Mouse (Mus musculus) T-helper 17 cell (primary cell): ENCODE results near the gene Nup107.
"Not testable (repeated sequence)": the region's sequence is repeated elsewhere in the genome, so short reads cannot be mapped to it uniquely, and the experiment has no call there.

ENCODE experiments used
- in situ Hi-C, 2 experiments: fragments of 300-600 bp; cut with MboI, MseI; formaldehyde crosslinking; loops; 1 replicate in 1 of 2; 2 replicates in 1 of 2; pipeline ENCODE4 v1.15.1; 2025; ENCODE audit warnings: high pct_unique_total_duplicates in 2 of 2

The Nup107 gene

DNA sequence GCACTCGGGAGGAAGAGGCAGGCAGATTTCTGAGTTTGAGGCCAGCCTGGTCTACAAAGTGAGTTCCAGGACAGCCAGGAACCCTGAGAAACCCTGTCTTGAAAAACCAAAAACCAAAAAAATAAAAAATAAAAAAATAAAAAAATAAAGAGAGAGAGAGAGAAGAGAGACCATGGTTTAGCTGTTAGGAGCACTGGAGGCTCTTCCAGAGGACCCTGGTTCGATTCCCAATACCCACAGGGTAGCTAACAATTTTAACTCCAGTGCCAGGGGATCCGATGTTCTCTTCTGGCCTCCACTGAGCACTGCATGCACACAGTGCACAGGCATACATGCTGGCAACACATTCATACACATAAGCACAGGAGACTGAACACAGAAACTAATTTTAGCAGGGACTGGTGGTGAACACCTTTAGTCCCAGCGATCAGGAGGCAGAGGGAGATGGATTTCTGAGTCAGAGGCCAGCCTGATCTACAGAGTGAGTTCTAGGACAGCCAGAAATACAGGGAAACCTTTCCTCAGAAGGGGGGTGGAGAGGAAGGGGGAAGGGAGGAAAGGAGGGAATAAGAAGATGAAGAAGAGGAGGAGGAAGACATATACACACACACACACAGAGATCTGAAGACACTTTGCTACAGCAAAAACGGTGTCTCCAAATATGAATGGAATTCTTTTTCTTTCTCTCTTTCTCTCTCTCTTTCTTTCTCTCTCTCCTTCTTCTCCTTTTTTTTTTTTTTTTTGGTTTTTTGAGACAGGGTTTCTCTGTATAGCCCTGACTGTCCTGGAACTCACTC is 39.5 kb downstream of the Nup107 start:
- in situ Hi-C loops = no loop called here

DNA sequence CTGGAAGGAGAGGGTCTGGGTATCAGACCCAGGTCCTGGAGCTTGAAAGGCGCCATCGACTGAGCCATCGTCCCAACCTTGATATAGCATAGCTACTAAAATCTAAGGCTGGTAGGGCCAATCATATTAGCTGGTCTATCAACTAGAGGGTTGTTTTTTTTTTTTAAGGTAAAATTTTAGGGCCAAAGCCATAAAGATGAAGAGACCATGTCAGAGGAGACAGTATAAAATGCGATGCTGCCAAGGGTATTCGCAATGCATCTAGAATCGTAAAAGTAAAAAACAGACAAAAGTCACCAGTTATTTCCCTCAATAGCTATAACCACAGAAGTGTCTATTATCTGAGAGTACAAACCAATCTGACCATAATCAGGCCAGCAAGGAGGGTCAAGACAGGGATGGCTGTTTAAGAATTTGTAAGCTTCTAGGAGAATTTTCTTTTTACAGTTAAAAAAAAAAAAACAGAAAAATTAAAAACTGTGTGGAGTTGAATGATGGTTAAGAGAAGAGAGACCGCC is 40.1 kb downstream of the Nup107 start:
- in situ Hi-C loops = no loop called here

DNA sequence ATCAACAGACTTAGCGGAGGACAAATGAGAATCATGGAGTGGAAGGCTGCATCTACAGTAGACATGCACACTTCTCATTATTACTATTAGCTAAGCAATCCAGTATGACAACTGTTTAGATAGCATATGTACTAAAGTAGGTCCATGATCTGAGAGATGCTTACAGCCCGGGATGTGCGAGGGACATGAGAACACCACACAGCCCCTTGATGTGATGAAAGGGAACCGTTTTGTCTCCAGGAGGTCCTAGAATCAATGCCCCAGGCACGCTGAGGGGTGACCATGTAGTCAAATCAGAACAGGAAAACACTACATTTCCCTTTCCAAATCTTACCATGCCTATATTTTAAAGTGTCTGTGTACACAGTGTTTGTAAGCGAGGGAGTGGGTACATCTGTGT is 40.8 kb downstream of the Nup107 start:
- in situ Hi-C loops = no loop called here

DNA sequence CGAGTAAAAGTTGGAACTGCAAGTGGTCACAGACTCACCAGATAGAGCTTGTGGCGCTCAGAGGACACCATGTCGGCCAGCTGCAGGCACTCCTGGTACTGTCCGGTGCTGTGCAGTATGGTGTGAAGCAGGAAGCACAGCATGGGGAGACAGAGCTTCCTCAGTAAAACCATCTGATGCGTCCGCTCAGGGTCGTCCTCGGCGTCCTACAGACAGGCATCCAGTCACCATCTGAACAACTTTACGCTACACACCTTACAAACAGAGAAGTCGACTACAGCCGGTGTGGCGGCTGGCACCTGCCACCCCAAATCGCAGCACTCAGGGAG is 41.3 kb downstream of the Nup107 start:
- in situ Hi-C loops = no loop called here

DNA sequence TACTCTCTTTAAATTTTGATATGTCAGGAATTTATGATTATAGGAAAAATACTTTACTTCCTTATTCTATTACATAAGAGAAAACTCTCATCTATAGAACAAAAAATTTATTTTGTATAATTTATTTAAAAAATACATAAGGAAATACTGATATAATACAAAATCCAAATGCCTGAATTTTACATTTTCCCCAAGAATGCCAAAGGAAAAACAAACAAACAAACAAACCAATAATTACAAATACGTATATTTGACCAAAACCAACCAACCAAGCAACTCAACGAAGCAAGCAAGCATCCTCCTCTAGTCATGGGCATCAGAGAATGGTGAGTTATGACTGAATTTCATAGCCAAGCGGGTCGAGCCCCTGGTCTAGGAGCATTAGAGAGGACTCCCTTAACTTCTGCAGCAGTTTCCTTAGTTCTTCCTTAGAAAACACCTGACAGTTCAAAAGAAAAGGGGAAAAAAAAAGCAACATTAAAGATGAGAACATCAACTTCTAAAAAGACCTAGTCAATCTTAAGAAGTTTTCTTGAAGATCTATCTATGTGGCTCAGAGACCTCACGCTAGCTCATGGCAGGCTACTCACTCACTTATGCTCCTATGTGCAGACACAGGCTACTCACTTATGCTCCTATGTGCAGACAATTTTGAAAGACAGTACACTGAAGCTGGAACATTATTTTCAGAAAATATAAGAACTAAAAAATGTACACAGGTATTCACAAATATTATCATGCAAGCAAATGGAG is 41.8 kb downstream of the Nup107 start:
- in situ Hi-C loops = no loop called here

DNA sequence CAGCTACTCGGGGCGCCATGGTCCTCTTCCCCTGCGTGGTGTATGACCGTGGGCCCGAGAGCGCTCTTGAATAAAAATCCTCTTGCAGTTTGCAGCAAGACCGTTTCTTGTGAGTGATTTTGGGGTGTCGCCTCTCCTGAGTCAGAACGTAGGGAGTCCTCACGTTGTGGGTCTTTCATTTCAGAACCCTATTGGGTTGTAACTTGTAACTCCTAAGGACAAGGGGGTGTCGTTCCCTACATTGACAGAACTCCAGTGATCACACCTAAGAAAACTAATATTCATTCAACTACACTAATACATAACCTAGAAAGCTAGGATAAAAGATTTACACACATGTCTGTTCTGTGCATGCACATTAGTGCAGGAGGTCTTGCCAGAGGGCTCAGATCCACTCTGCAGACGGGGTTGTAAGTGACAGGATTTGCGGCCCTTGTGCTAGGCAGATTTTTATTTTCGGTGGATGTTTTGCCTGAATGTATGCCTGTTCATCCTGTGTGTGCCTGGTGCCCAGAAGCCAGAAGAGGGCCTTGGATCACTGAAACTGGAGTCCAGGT is 42.6 kb downstream of the Nup107 start:
- in situ Hi-C loops = no loop called here

DNA sequence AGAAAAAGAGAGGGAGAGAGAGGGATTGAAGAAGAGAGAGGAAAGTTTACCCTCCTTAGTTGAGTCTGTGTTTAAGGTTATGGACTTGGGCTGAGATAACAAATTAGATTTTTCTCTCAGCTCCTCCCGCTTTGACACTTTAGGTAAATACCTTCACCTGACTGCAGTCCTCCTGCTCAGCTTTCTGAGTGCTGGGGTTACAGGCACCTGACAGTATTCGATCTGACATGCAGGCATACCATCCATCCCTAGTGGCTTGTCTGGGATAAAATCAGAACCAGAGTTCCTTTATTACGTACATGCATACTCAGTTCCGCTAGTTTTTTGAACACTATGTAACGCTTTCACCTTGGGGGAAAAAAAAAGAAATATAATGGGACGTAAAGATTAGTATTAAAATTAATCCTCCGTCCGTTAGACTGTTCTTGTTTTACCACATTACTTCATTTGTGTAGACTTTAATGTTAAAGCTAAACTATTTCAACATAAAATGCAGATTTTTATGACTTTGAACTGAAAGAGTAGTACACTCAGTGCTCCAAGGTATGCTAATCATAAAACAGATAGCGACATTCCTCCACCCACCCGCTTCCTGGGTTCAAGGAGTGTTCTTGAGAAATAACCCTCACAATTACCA is 43.3 kb downstream of the Nup107 start:
- in situ Hi-C loops = no loop called here

DNA sequence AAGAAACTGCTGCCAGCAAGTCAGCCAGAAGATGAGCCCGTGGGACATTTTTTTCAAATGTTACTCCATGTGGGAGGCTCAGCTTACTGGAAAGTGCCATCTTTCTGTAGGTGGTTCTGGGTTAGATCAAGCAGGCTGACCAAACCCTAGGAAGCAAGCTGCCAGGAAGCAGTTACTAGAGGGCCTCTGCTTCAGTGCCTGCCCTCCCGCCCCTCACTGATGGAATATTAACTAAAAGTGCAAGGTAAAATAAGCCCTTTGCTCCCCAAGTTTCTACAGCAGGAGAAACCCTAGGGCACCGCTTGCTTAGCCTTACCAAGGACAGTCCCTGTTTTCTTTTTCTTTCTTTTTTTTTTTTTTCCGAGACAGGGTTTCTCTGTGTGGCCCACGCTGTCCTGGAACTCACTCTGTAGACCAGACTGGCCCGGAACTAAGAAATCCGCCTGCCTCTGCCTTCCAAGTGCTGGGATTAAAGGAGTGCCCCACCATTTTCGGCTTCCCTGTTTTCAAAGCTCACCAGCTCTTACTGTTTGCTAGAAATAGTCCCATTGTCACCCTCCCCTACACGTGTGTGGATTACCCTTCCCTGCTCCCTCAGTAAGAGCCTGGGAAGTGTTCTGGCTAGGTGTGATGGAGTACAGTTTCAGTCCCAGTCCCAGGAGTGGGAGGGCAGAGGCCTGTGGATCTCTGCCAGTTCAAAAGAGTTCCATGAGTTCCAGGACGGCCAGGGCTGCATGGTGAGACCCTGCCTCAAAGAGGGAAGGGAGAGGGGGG is 44.0 kb downstream of the Nup107 start:
- in situ Hi-C loops = no loop called here

DNA sequence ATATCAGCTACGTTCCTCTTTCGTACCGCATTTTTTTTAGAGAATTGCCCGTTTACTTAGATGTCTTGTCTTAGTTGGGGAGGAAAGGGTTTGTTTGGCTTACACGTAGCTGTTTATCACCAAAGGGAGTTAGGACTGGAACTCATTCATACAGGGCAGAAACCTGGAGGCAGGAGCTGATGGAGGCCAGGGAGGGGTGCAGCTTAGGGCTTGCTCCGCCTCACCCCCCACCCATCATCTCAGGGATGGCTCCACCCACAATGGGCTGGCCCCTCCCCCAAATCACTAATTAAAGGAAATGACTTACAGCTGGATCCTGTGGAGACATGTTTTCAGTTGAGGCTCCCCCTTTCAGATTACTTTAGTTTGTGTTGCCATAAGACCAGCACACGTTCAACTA is 44.8 kb downstream of the Nup107 start:
- in situ Hi-C loops = no loop called here

DNA sequence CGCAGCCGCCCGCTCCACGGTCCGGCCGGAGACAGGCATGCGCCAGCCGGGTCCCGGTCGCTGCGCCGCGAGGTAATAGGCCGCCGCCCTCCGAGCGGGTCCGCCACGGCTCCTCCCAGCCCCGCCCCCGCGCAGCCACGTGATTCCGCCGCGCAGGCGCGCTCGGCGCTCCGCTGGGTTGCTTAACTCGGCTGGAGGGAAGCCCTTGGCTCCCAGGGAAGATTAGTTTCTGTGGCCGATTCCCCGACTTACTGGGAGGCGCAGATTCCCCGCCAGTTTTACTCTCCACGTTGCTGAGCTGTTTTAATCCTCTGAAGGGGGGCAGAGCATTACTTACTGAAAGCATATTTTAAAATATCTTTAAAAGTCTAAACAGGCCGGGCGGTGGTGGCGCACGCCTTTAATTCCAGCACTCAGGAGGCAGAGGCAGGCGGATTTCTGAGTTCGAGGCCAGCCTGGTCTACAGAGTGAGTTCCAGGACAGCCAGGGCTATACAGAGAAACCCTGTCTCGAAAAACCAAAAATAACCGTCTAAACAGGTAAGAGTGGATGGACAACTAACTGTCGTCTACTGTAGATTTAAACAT is 46.1 kb downstream of the Nup107 start, which contains the start of gene Slc35e3:
Slc35e3 (minus strand) TSS at position 69 of the 587 bp plus-strand sequence.
- in situ Hi-C loops = no loop called here

DNA sequence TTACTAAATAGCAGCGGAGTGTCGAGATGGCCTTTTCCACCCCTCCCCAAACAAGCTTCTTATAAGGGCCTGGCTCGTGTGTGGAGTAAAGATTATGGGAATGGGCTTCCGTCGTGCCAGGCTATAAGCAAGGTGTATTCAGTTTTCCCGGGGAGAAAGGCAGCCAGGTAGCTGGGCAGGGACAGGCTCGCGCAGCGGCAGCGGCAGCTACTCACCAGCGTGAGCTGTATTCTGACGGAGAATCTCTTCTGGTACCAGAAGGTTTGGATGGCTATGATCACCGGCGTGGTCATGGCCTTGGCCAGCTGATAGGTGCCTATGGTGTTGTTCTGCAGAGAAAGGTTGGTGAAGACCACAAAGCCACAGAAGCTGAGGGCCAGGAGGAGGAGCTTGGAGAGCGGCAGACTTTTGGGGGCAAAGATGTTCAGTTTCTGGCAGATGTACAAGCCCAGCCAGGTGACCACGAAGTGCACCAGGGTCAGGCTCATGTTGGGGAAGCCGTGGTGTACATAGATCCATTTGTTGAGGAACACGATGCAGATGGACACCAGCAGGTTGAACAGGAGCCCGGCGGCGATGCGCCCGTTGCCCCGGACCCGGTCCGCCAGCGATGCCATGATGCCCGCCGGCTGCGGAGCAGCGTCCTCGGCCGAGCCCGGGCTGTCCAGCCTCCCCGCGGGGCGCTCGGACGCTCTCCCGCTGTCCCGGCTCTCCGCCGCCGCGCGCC is 46.8 kb downstream of the Nup107 start:
- in situ Hi-C loops = not testable (repeated sequence)

DNA sequence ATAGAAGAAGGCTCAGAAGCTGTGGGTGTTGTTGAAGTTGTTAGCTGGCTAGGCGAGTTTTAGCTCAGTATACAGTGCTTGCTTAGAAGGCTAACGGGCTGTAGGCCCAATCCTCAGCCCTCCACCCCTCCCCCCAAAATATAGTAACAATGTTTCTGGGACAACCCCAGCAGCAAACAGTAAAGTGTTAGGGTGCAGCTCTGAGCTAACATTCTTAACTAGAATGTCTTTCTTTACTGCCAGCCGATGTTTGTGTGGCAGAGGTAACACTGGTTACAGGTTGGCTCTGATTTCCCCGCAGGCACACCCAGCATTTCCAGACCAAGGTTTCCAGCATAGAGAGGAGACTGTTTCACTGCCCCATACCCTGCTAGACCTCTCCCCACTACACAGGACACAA is 48.6 kb downstream of the Nup107 start:
- in situ Hi-C loops = no loop called here

DNA sequence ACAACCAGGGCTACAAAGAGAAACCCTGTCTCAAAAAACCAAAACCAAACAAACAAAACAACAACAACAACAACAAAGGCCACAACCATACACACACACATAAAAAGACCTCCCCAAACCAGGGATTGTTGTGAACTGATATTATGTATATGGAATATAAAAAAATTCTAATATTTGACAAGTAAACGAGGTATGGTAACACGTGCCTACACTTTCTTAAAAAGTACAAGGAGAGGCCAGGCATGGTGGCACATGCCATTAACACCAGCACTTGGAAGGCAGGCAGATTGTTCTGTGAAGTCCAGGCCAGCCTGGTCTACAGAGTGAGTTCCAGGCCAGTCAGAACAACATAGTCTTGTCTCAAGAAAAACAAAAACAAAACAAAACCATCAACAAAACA is 49.3 kb downstream of the Nup107 start:
- in situ Hi-C loops = no loop called here

DNA sequence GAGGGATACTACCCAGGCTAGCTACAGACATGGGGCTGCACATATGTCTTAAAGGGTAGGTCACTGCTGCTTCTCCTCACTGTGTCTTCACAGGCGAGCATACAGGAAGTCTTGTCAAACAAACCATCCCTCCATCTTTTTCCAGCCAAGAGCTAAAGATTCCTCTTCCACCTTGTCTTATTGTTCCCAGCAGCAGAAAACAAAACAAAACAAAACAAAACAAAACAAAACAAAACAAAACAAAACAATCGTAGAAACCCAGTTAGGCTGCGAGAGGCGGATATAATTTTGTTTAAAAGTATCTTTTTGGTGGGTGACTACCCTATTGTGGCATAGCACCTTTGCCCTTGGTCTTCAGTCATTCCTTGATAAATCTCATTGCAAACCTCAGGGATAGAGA is 49.9 kb downstream of the Nup107 start:
- in situ Hi-C loops = no loop called here

DNA sequence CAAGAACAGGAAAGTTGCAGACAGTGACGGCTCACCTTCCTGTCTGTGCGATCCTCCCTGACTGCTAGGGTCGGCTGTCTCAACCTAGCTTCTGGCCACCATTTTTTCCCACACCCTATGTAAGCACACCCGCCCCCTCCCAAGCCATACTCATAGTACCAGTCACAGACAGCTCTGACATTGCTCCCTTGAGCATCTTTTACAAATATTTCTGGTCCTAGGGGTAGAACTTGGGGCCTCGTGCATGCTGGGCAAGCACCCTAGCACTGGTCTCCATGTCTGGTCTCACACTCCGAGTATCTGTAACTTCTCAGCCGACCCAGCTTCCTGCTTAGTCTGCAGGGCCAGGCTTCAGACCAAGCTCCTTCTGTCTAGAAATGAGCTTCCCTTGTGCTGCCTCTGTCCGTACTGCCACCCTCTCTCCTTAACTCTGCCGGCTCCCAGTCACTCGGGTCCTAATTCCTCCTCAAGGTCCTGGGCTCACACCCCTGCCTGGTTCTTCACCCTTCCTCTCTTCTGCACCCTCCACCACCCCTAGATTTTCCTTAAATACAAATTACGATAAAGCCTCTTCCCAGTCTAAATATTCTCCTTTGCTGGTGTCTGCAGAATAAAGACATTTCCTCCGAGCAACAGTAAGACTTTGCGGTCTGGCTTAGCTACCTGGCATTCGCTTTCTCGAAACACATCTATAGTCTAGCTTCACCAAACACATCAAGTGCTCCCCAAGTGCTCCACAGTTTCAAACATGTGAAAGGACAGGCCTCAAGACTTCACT is 50.6 kb downstream of the Nup107 start:
- in situ Hi-C loops = no loop called here

DNA sequence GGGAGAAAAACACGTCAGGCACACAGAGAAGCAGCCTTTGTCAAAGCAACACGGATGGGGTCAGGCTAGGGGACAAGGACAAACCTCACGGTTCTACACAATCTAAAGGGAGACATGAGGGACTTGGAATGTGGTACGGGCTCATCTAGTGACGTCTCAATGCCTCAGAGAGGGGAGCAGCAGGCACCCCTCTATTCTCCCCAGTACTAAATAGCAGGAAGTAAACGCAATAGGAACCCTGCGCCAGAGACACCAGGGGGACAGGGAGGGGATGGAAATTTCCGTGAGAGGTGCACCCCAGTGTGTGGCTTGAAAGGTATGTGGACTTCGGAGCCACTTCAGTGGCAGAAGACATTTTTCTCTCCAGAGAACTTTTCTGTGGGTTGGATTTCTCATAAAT is 51.6 kb downstream of the Nup107 start:
- in situ Hi-C loops = no loop called here

DNA sequence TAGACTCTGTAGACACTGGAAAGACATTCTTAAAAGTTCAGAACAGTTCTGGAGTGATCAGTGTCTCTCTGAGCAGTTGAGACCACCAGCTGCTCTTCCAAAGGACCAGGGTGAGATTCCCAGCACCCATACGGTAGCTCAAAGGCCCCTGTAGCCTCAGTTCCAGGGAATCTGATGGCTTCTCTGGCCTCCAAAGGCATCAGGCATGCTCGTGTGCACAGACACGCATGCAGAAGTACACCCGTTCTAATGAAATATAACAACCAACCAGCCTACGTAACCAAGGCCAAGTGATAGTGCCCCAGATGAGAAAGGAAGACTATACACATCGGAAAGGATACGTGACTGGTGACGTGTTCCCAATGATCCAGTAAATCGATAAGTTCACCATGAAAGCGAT is 52.3 kb downstream of the Nup107 start:
- in situ Hi-C loops = no loop called here

DNA sequence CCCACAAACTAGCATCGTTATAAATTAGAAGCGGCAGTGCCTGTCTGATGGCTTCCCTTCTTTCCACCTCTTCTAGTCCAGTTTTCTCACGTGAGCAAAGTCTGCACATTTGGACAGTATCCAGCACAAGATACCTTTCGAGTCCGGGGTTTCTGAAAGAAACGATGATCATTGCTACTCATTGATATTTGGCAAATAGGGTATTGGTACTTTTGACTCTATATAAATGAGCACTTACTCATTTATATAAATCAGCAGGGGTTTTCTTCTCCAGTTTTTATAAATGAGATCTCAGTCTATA is 52.9 kb downstream of the Nup107 start:
- in situ Hi-C loops = loop anchor here in 1 of 2 experiments (10.0 kb wide), 1 partner anchor 1175 kb away; no protein-coding TSS in a partner anchor

DNA sequence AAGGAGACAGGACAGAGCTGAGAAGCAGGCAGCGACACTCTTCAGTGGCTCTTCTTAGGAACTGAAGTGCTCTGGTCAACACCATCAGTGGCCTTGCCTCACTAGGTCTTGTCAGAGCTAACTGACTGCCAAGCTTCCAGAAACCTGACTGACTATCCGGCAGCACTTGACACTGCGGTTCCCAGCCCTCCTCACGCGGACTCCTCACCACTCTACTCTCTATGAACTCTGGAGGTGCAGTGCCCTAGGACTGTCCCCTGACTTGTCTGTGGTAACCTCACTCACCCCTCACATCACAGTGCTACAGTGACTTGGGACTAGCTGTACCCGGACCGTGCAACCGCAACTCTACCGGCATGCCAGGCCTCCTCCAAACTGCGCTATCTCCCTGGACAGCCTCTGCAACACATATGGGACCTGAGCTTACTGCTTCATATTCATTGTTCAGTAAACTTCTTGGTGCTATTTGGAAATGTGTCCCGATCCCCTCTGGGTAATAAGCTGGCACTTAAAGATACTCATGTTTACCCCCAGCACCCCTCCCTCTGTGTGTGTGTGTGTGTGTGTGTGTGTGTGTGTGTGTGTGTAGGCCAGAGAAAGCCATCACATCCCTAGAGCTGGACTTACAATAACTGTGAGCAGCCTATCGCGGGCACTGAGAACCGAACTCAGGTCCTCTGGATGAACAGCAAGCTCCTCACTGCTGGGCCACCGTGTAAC is 53.4 kb downstream of the Nup107 start:
- in situ Hi-C loops = loop anchor here in 1 of 2 experiments (10.0 kb wide), 1 partner anchor 1174 kb away; no protein-coding TSS in a partner anchor
